27 mouse cellular contexts compared by ENCODE assay signal in genomic region chr12:94468027-94468426, GRCm38 (mm10).
"Had no signal": no experiment of that assay in that cellular context is flagged by ENCODE, and none has a peak within 500 bp of the region (broad histone marks: within the 10 kb centered on the region; RNA-seq: fewer than 3 reads in every experiment).

No protein-coding gene starts in this region.

- H3K9ac ChIP-seq: heart, embryonic 13.5 days; heart, embryonic 15.5 days; hindbrain, embryonic 13.5 days; hindbrain, embryonic 15.5 days; kidney, embryonic 15.5 days; limb, embryonic 13.5 days; limb, embryonic 15.5 days; liver, embryonic 12.5 days; liver, embryonic 14.5 days had no signal

- ATAC-seq: hindbrain, postnatal 0 days; intestine, embryonic 16.5 days; liver, embryonic 12.5 days had no signal

- H3K27me3 ChIP-seq: heart, embryonic 13.5 days; heart, embryonic 15.5 days; hindbrain, embryonic 13.5 days; hindbrain, embryonic 15.5 days; kidney, embryonic 15.5 days; limb, embryonic 13.5 days; limb, embryonic 15.5 days; liver, embryonic 12.5 days had no signal

- H3K9me3 ChIP-seq: heart, embryonic 13.5 days; heart, embryonic 15.5 days; hindbrain, embryonic 13.5 days; hindbrain, embryonic 15.5 days; kidney, embryonic 15.5 days; limb, embryonic 13.5 days; limb, embryonic 15.5 days; liver, embryonic 12.5 days had no signal

- H3K36me3 ChIP-seq: heart, embryonic 13.5 days; heart, embryonic 15.5 days; hindbrain, embryonic 13.5 days; hindbrain, embryonic 15.5 days; kidney, embryonic 15.5 days; limb, embryonic 13.5 days; limb, embryonic 15.5 days; liver, embryonic 12.5 days had no signal

- H3K4me1 ChIP-seq: hindbrain, embryonic 15.5 days; kidney, embryonic 15.5 days; limb, embryonic 13.5 days; limb, embryonic 15.5 days; liver, embryonic 12.5 days had no signal

- H3K4me3 ChIP-seq: heart, adult 2 months; heart, embryonic 13.5 days; heart, embryonic 15.5 days; hindbrain, embryonic 13.5 days; hindbrain, embryonic 15.5 days; kidney, embryonic 15.5 days; limb, embryonic 13.5 days; limb, embryonic 15.5 days; liver, embryonic 12.5 days had no signal

- DNase-seq: gastrocnemius, postnatal 14 days; gastrocnemius, postnatal 36 days; heart, adult 11 months; heart, adult 2 months; heart, postnatal 14 days; heart, postnatal 36 days; kidney, adult 11 months; kidney, adult 2 months; kidney, adult 9 months; kidney, postnatal 14 days; kidney, postnatal 36 days; layer of hippocampus, adult 9-11 months; layer of hippocampus, postnatal 36 days; left cerebral cortex, postnatal 4 days had no signal

- H3K27ac ChIP-seq: heart, adult 2 months; heart, embryonic 13.5 days; heart, embryonic 15.5 days; hindbrain, embryonic 13.5 days; hindbrain, embryonic 15.5 days; hindbrain, postnatal 0 days; kidney, embryonic 15.5 days; kidney, postnatal 0 days; limb, embryonic 13.5 days; limb, embryonic 15.5 days; liver, embryonic 12.5 days; liver, embryonic 14.5 days had no signal

- H3K4me2 ChIP-seq: heart, embryonic 11.5 days; heart, embryonic 13.5 days; heart, embryonic 15.5 days; hindbrain, embryonic 13.5 days; hindbrain, embryonic 15.5 days; kidney, embryonic 15.5 days; limb, embryonic 13.5 days; limb, embryonic 15.5 days; liver, embryonic 12.5 days had no signal
